Mouse (Mus musculus): ENCODE measurements around the gene Ap1m2. TPM values are rescaled to one million over a fixed set of nuclear protein-coding genes. Genes with fewer than 3 reads are reported as not detected.

The Ap1m2 gene
- 1 to 10 TPM; 1.9 to 2.8 TPM for polyA plus RNA-seq (2017; shearing (Covaris generic))

DNA sequence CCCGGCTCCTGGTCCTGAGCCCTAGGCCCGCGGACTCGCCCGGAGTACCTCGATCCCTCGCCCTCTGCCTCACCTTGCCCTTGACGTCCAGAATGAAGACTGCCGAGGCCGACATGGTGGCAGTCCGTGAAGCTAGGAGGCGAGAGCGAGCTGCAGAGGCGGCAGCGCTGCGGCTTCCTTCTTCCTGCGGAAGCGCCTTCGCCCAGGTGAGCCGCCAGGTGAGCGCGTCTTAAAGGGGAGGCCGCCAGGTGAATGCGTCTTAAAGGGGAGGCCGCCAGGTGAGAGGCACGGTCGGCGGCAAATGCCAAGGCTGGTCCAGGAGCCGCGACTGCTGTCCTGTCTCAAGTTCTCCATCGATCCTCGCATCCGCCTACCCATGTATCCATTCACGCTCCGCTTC is at the start of gene Ap1m2:
Ap1m2 (minus strand) TSS at position 204 of the 400 bp plus-strand sequence.

DNA sequence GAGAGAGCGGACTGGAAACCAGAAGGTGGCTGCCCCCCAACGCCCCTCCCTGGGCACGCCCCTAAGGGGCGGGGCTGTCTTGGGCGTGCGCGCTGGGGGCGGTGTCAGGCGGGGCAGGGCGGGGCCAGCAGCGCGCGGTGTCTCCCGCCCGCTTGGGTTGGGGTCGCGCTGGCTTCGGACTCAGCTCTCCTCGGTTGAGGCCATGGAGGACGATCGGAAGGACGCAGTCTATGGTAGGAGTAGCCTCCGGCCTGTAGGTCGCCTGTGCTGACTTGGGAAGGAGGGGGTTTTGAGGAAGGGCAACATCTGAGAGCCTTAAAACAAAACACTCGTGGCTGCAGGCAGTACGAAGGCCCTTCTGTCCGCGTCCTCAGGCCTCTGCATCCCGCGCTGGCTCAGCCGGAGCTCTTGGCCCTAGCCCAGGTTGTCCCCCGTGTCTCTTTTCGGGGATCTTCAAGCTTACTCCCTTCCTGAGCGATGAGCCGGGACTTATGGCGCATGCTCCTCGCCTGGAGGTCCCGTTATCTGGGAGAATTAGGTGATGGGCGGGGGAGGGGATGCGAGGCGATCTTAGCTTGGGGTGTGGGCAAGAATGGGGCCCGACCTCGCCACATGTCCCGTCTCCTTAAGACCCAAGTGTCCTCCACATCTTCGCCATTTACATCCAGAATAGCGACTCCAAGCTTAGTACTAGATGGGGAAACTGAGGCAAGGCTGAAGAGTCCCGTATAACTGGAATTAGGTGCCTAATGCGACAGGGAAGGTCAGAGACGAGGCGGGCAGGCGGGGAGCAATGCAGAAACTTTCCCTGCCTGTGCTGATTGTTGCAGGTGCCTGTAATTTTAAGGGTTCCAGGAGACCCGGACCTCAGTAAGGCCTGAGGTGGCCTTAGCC is 8.7 kb upstream of the Ap1m2 start, which contains the start of gene Slc44a2:
Slc44a2 (plus strand) TSS at position 80 of the 894 bp plus-strand sequence.

GRCm38 (mm10) chr9:21291022-21291787 is 20.9 kb downstream of the Ap1m2 start, which contains the start of gene Cdkn2d:
Gene Cdkn2d (minus strand): TSS chr9:21291407.

GRCm38 (mm10) chr9:21287571-21288402 is 24.4 kb downstream of the Ap1m2 start, which contains the start of gene Kri1:
Gene Kri1 (minus strand): TSS chr9:21287969.

DNA sequence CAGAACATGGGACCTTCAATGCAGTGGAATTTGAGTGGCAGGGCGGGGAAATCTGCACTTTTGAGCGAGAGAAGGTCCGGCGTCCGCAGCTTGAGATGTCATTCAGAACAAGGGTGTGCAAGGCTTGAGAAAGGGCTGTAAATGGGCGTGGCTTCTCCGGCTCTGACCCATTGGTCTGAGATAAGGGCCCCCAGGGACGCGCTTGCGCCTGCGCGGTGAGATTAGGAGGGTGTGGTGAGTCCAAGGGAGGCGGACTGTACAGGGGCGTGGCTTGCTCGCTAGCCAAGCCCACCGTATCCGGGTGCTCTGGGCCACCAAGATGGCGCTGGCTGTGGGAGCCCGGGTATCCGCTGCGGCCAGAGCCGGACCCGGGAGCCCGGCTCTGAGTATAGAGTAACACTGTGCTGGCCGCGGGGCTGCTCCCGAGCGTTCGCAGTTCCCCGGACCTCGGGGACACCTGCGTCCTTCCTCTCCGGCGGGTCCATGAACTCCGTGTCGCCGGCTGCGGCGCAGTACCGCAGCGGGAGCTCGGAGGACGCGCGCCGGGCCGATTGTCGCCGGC is 47.1 kb downstream of the Ap1m2 start, which contains the start of gene Atg4d:
Atg4d (plus strand) TSS at position 294 of the 562 bp plus-strand sequence.

DNA sequence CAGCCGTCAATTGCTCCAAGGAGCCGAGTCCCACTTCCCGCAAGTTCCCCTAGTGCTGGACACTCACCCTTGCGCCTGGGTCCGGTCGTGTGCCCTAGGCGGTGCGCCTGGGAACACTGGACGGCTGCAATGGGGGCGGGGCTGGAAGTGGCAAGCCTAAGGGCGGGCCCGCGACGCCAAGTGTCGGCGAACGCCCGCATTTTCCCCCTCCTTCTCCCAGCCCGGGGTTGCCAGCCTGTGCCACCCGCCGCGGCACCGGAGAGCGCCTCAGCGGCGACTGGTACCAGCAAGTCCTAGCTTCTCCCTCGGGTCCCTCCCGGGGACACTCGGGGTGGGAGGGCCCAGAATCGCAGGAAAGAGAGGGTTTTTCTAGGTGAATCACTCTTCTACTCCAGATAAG is 63.8 kb downstream of the Ap1m2 start, which contains the start of gene S1pr5:
S1pr5 (minus strand) TSS at position 118 of the 400 bp plus-strand sequence.

Other genes with a start within 250 kb of the Ap1m2 start
- gene Zglp1, start 245.2 kb downstream of the Ap1m2 start, polyA plus RNA-seq (2017; shearing (Covaris generic)): under 1 TPM in 1 of 2 experiments, not detected in 1; 0.47 TPM
- gene Gm49373, start 239.2 kb downstream of the Ap1m2 start, polyA plus RNA-seq (2017; shearing (Covaris generic)): under 1 TPM; 0.21 to 0.48 TPM
- gene Fdx1l, start 238.7 kb downstream of the Ap1m2 start, polyA plus RNA-seq (2017; shearing (Covaris generic)): 10 to 100 TPM; 22.0 to 35.0 TPM
- gene Gm38431, start 220.3 kb downstream of the Ap1m2 start, polyA plus RNA-seq (2017; shearing (Covaris generic)): 1 to 10 TPM in 1 of 2 experiments, under 1 TPM in 1; 0.77 to 2.0 TPM
- 10 to 100 TPM; 53.8 to 73.2 TPM for gene Raver1, start 220.3 kb downstream of the Ap1m2 start, polyA plus RNA-seq (2017; shearing (Covaris generic))
- 10 to 100 TPM; 38.3 to 73.3 TPM for gene Tyk2, start 181.1 kb downstream of the Ap1m2 start, polyA plus RNA-seq (2017; shearing (Covaris generic))
- 100 to 1,000 TPM; 257 to 310 TPM for gene Cdc37, start 162.4 kb downstream of the Ap1m2 start, polyA plus RNA-seq (2017; shearing (Covaris generic))
- gene Pde4a, start 146.6 kb downstream of the Ap1m2 start, polyA plus RNA-seq (2017; shearing (Covaris generic)): 1 to 10 TPM in 1 of 2 experiments, under 1 TPM in 1; 0.45 to 3.7 TPM
- 10 to 100 TPM; 51.6 to 55.5 TPM for gene Keap1, start 73.0 kb downstream of the Ap1m2 start, polyA plus RNA-seq (2017; shearing (Covaris generic))
- under 1 TPM in 1 of 2 experiments, not detected in 1; 0.06 TPM for gene S1pr5, start 63.9 kb downstream of the Ap1m2 start, polyA plus RNA-seq (2017; shearing (Covaris generic))
- 10 to 100 TPM; 52.8 to 60.8 TPM for gene Atg4d, start 47.0 kb downstream of the Ap1m2 start, polyA plus RNA-seq (2017; shearing (Covaris generic))
- 10 to 100 TPM; 19.0 to 38.8 TPM for gene Kri1, start 24.4 kb downstream of the Ap1m2 start, polyA plus RNA-seq (2017; shearing (Covaris generic))
- 100 to 1,000 TPM; 105 to 242 TPM for gene Cdkn2d, start 20.9 kb downstream of the Ap1m2 start, polyA plus RNA-seq (2017; shearing (Covaris generic))
- 100 to 1,000 TPM; 328 to 350 TPM for gene Slc44a2, start 8.4 kb upstream of the Ap1m2 start, polyA plus RNA-seq (2017; shearing (Covaris generic))
- 10 to 100 TPM; 41.5 to 42.0 TPM for gene Ilf3, start 55.5 kb upstream of the Ap1m2 start, polyA plus RNA-seq (2017; shearing (Covaris generic))
- gene Qtrt1, start 99.5 kb upstream of the Ap1m2 start, polyA plus RNA-seq (2017; shearing (Covaris generic)): 10 to 100 TPM; 26.3 to 54.9 TPM
- 100 to 1,000 TPM; 192 to 223 TPM for gene Dnm2, start 112.6 kb upstream of the Ap1m2 start, polyA plus RNA-seq (2017; shearing (Covaris generic))
- 1 to 10 TPM; 2.8 to 4.7 TPM for gene Tmed1, start 197.9 kb upstream of the Ap1m2 start, polyA plus RNA-seq (2017; shearing (Covaris generic))
- 10 to 100 TPM; 24.6 to 59.7 TPM for gene AB124611, start 213.8 kb upstream of the Ap1m2 start, polyA plus RNA-seq (2017; shearing (Covaris generic))
- gene Carm1, start 234.6 kb upstream of the Ap1m2 start, polyA plus RNA-seq (2017; shearing (Covaris generic)): 10 to 100 TPM; 56.7 to 91.6 TPM

Measured in activated CD4-positive, CD25-positive, alpha-beta regulatory T cell (primary cell).